Mouse (Mus musculus): ENCODE measurements at regions not wholly inside any gene's neighbourhood (a gene's known extent, or its start where the extent isn't known, plus 50 kb on each side); places are given as distances from the start of the nearest gene placed in this dataset.

- H3K27ac ChIP-seq (ENCODE audit: low read length) = no peak overlapping the region
- 71% methylated on average over 9 of the region's 9 CpGs for WGBS
- H3K9me3 ChIP-seq (ENCODE audit: control insufficient read depth, low read depth, low read length) = no peaks in the 10 kb centered on the region; the same call in 1 of the 2 replicates
- no peak for ATAC-seq (ENCODE audit: insufficient number of reproducible peaks, insufficient read depth, low FRiP score, low read depth)
- no peaks in the 10 kb centered on the region for H3K27me3 ChIP-seq (ENCODE audit: control insufficient read depth, insufficient read depth, low read length)
- H3K4me1 ChIP-seq (ENCODE audit: control insufficient read depth, insufficient read depth, low read length) = 0 out of 2 replicates have a peak, but pooled peaks cover 5% of the 10 kb centered on the region
- H3K4me2 ChIP-seq (replicated peaks; ENCODE audit: low read depth, low read length) = no peak overlapping the region
- no peaks in the 10 kb centered on the region for H3K36me3 ChIP-seq (ENCODE audit: control insufficient read depth, insufficient read depth, low read length)
- no peak overlapping the region for H3K4me3 ChIP-seq (ENCODE audit: low read depth, low read length)
- no peak overlapping the region for H3K9ac ChIP-seq (replicated peaks; ENCODE audit: low read depth, low read length)
These were observed 61.7 kb upstream of the Foxn3 start for GRCm38 (mm10) chr12:99625094-99625493.

GRCm38 (mm10) chr12:99622238-99622637 lies 58.9 kb upstream of the Foxn3 start:
- ATAC-seq (ENCODE audit: insufficient number of reproducible peaks, insufficient read depth, low FRiP score, low read depth) = no peak
- Histone ChIP-seq H3K36me3 (ENCODE audit: control insufficient read depth, insufficient read depth, low read length) (no peaks in the 10 kb centered on the region), H3K4me1 (ENCODE audit: control insufficient read depth, insufficient read depth, low read length) (0 out of 2 replicates have a peak, but pooled peaks cover under 1% of the 10 kb centered on the region), H3K4me3 (ENCODE audit: low read depth, low read length) (no peak overlapping the region), H3K9ac (replicated peaks; ENCODE audit: low read depth, low read length) (no peak overlapping the region), H3K27ac (ENCODE audit: low read length) (no peak overlapping the region), H3K27me3 (ENCODE audit: control insufficient read depth, insufficient read depth, low read length) (no peaks in the 10 kb centered on the region), H3K4me2 (replicated peaks; ENCODE audit: low read depth, low read length) (no peak overlapping the region), H3K9me3 (ENCODE audit: control insufficient read depth, low read depth, low read length) (no peaks in the 10 kb centered on the region; the same call in 1 of the 2 replicates)
- WGBS = 82% methylated on average over 2 of the region's 2 CpGs

- Histone ChIP-seq H3K9ac (replicated peaks; ENCODE audit: low read depth, low read length) (no peak overlapping the region), H3K4me1 (ENCODE audit: control insufficient read depth, insufficient read depth, low read length) (no peaks in the 10 kb centered on the region), H3K4me2 (replicated peaks; ENCODE audit: low read depth, low read length) (no peak overlapping the region), H3K36me3 (ENCODE audit: control insufficient read depth, insufficient read depth, low read length) (no peaks in the 10 kb centered on the region), H3K9me3 (ENCODE audit: control insufficient read depth, low read depth, low read length) (no peaks in the 10 kb centered on the region; the same call in 1 of the 2 replicates), H3K4me3 (ENCODE audit: low read depth, low read length) (no peak overlapping the region), H3K27me3 (ENCODE audit: control insufficient read depth, insufficient read depth, low read length) (no peaks in the 10 kb centered on the region), H3K27ac (ENCODE audit: low read length) (no peak overlapping the region)
- WGBS = 84% methylated on average over 14 of the region's 14 CpGs
- ATAC-seq (ENCODE audit: insufficient number of reproducible peaks, insufficient read depth, low FRiP score, low read depth) = no peak
These were observed 53.9 kb upstream of the Foxn3 start for GRCm38 (mm10) chr12:99617241-99617804.

- Histone ChIP-seq H3K4me3 (ENCODE audit: low read depth, low read length) (no peak overlapping the region), H3K4me1 (ENCODE audit: control insufficient read depth, insufficient read depth, low read length) (no peaks in the 10 kb centered on the region), H3K27me3 (ENCODE audit: control insufficient read depth, insufficient read depth, low read length) (no peaks in the 10 kb centered on the region), H3K9ac (replicated peaks; ENCODE audit: low read depth, low read length) (no peak overlapping the region), H3K9me3 (ENCODE audit: control insufficient read depth, low read depth, low read length) (no peaks in the 10 kb centered on the region), H3K36me3 (ENCODE audit: control insufficient read depth, insufficient read depth, low read length) (no peaks in the 10 kb centered on the region), H3K27ac (ENCODE audit: low read length) (no peak overlapping the region), H3K4me2 (replicated peaks; ENCODE audit: low read depth, low read length) (no peak overlapping the region)
- 51% methylated on average over 6 of the region's 6 CpGs for WGBS
- ATAC-seq (ENCODE audit: insufficient number of reproducible peaks, insufficient read depth, low FRiP score, low read depth) = no peak
These were observed 51.0 kb upstream of the Foxn3 start for GRCm38 (mm10) chr12:99614420-99614819.
